ENCODE assay signal across 8 mouse cellular contexts in the genomic region with DNA sequence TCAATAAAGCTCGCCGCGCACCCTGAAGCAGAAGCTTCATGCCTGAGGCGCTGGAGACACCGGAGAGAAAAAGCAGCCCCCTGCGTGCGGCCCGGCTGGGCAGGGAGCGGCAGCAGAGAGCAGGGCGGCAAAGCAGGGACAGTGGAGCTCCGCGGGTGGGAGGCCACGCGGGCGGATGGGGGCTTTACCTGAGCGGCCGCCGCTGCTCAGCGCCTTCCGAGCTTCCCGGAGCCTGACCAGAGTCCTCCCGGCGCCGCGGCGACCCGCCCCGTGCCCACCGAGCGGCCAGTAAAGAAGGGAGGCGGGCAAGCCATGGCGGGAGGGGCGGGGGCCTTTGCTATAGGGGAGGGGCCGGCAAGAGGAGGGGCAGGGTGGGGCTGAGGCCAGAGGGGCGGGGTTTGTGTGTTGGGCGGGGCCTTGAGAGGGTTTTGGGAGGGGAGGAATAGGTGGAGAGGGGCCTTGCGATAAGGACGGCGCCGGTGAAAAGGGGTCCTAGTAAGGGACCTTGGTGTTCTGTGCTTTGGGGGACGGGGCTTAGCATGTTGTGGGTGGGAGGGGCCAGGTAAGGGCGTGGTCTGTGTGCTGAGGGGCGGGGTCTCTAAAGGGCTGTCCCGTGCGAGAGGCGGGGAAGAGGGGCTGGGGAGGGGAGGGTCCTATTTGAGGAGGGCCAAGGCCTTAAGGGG. TPM values are rescaled to one million over a fixed set of nuclear protein-coding genes. Genes with fewer than 3 reads are reported as not detected.
DNase-seq lines count a peak whose midpoint lies in the region; ATAC-seq and TF ChIP-seq lines count a peak whose summit lies in the region.

A gene (minus strand): TSS at position 326 of the 683 bp plus-strand sequence.

- peak; percentile 49 for DNase-seq in CD4-positive helper T cell, adult 2 months (ENCODE audit: low read depth, low spot score)
- peak; percentile 32 to 48 for DNase-seq in adrenal gland, postnatal 4 days (ENCODE audit: low spot score in 2 of 2)
- peak; percentile 65 for DNase-seq in embryonic facial prominence, embryonic 14.5 days (ENCODE audit: low spot score)
- peak; percentile 25 to 43 for DNase-seq in heart, postnatal 36 days
- DNase-seq in layer of hippocampus, adult 2 months (ENCODE audit: low spot score in 2 of 2) = peak in 1 of 2 experiments; percentile 31
- peak; percentile 67 for DNase-seq in lung, embryonic 14.5 days
- DNase-seq in ovary, adult 18-20 months (ENCODE audit: low spot score) = peak; percentile 46
- peak; percentile 42 for DNase-seq in thymus, postnatal 25 days

- H3K27ac ChIP-seq in embryonic facial prominence, embryonic 14.5 days (replicated peaks; ENCODE audit: low read depth, low read length) = no peak within 1 kb of the TSS
- peak within 1 kb of the TSS; percentile 14; the same call in 1 of the 2 replicates for H3K27ac ChIP-seq in layer of hippocampus, adult 2 months
- no peak within 1 kb of the TSS for H3K27ac ChIP-seq in lung, embryonic 14.5 days (ENCODE audit: low read depth)

- H3K9me3 ChIP-seq in embryonic facial prominence, embryonic 14.5 days (ENCODE audit: control insufficient read depth, low read length) = no peaks in the 10 kb centered on the region
- no peaks in the 10 kb centered on the region for H3K9me3 ChIP-seq in lung, embryonic 14.5 days (ENCODE audit: low read depth, low read length)

- ATAC-seq in embryonic facial prominence, embryonic 14.5 days (ENCODE audit: low read depth) = peak; percentile 76
- ATAC-seq in lung, embryonic 14.5 days (ENCODE audit: insufficient read depth) = peak; percentile 79

- H3K4me3 ChIP-seq in embryonic facial prominence, embryonic 14.5 days (ENCODE audit: low read depth, low read length) = peak within 1 kb of the TSS; percentile 62
- H3K4me3 ChIP-seq in layer of hippocampus, adult 2 months = peak within 1 kb of the TSS; percentile 70
- peak within 1 kb of the TSS; percentile 56 for H3K4me3 ChIP-seq in lung, embryonic 14.5 days (ENCODE audit: low read depth, low read length)

- TF ChIP-seq CTCF in layer of hippocampus, adult 2 months (conservative IDR thresholded peaks at IDR 0.05) = peak; percentile 45
- TF ChIP-seq CTCF in lung, embryonic 14.5 days (IDR thresholded peaks at IDR 0.05; ENCODE audit: low read depth) = peak; percentile 47

- no peaks in the 10 kb centered on the region for H3K27me3 ChIP-seq in embryonic facial prominence, embryonic 14.5 days (replicated peaks; ENCODE audit: control insufficient read depth, insufficient read depth, low read length)
- H3K27me3 ChIP-seq in lung, embryonic 14.5 days (ENCODE audit: insufficient read depth, low read length) = no peaks in the 10 kb centered on the region; the same call in 1 of the 2 replicates

- peaks cover 7% of the 10 kb centered on the region; the same call in 1 of the 2 replicates for H3K4me1 ChIP-seq in embryonic facial prominence, embryonic 14.5 days (ENCODE audit: control insufficient read depth, insufficient read depth, low read length)
- peaks cover 4% of the 10 kb centered on the region; the same call in 1 of the 2 replicates for H3K4me1 ChIP-seq in lung, embryonic 14.5 days (ENCODE audit: insufficient read depth)

- intact Hi-C loops in heart, postnatal 36 days (cut with DNase I) = no loop called here

- peak within 1 kb of the TSS; percentile 71 for H3K9ac ChIP-seq in embryonic facial prominence, embryonic 14.5 days (ENCODE audit: low read depth, low read length)
- H3K9ac ChIP-seq in lung, embryonic 14.5 days = peak within 1 kb of the TSS; percentile 62

- WGBS in embryonic facial prominence, embryonic 14.5 days = 2% methylated on average over 20 of the region's 46 CpGs
- 1% methylated on average over 46 of the region's 46 CpGs for WGBS in lung, embryonic 14.5 days

- peak within 1 kb of the TSS; percentile 85 for H3K4me2 ChIP-seq in embryonic facial prominence, embryonic 14.5 days (ENCODE audit: low read depth, low read length)
- H3K4me2 ChIP-seq in lung, embryonic 14.5 days = peak within 1 kb of the TSS; percentile 80

- no peaks in the 10 kb centered on the region for H3K36me3 ChIP-seq in embryonic facial prominence, embryonic 14.5 days (ENCODE audit: control insufficient read depth, insufficient read depth, low read length)
- H3K36me3 ChIP-seq in lung, embryonic 14.5 days (ENCODE audit: insufficient read depth) = no peaks in the 10 kb centered on the region

RNA-seq across cellular contexts. Expression of the gene that starts here (rescaled TPM):
- total RNA-seq in adrenal gland, postnatal 4 days (2021) = 10 to 100 TPM in 1 of 2 experiments, 1 to 10 TPM in 1; 9.8 to 14.6 TPM
- 3.7 and 4.2 TPM in 2 replicates for polyA plus RNA-seq in embryonic facial prominence, embryonic 14.5 days (2014; fragmentation: Nextera tagmentation; extraction: Ambion mirVana)
- under 1 TPM; 0.54 to 0.94 TPM for total RNA-seq in heart, postnatal 36 days (2021)
- total RNA-seq in layer of hippocampus, adult 2 months (2021) = 1 to 10 TPM; 3.6 to 3.7 TPM
- 3.4 and 4.2 TPM in 2 replicates for polyA plus RNA-seq in lung, embryonic 14.5 days (2014; fragmentation: Nextera tagmentation; extraction: Ambion mirVana)

Comparison
In these comparisons a context has a peak if more than half of its experiments do, and no peak if none do; other contexts are left out.
1. Peak in DNase-seq in heart, postnatal 36 days; RNA of the gene not detected or under 1 TPM.